Mouse (Mus musculus): ENCODE measurements around the gene Pi16. TPM values are rescaled to one million over a fixed set of nuclear protein-coding genes. Genes with fewer than 3 reads are reported as not detected.
A peak's percentile ranks its signal among the peaks of the same experiment; 100 is the strongest.
"Not testable (repeated sequence)": the region's sequence is repeated elsewhere in the genome, so short reads cannot be mapped to it uniquely, and the experiment has no call there.

The Pi16 gene
- polyA plus RNA-seq, 1 experiment from 2014 or later, result 0.14 TPM

- Histone ChIP-seq H3K36me3 (ENCODE audit: insufficient read depth) (peaks cover 18% of the 10 kb centered on the region; the same call in 1 of the 2 replicates), H3K4me1 (ENCODE audit: insufficient read depth) (peaks cover 12% of the 10 kb centered on the region; the same call in 1 of the 2 replicates), H3K4me3 (ENCODE audit: low read depth, low read length) (peak within 1 kb of the TSS; percentile 95), H3K27ac (ENCODE audit: low read depth) (peak within 1 kb of the TSS; percentile 76), H3K27me3 (ENCODE audit: insufficient read depth, low read length) (no peaks in the 10 kb centered on the region), H3K9ac (peak within 1 kb of the TSS; percentile 92), H3K4me2 (peak within 1 kb of the TSS; percentile 62), H3K9me3 (ENCODE audit: low read depth, low read length) (no peaks in the 10 kb centered on the region)
- DNase-seq, result peak; percentile 99
- peak; percentile 95 for ATAC-seq (ENCODE audit: insufficient read depth)
- TF ChIP-seq CTCF (IDR thresholded peaks at IDR 0.05; ENCODE audit: low read depth), result no peak
- under 1% methylated on average over 46 of the region's 53 CpGs for WGBS
Measured at GRCm38 (mm10) chr17:29347645-29348256, 30.3 kb downstream of the Pi16 start, which contains the start of gene Mtch1. Gene Mtch1, minus strand, starts transcription at chr17:29347934.

DNA sequence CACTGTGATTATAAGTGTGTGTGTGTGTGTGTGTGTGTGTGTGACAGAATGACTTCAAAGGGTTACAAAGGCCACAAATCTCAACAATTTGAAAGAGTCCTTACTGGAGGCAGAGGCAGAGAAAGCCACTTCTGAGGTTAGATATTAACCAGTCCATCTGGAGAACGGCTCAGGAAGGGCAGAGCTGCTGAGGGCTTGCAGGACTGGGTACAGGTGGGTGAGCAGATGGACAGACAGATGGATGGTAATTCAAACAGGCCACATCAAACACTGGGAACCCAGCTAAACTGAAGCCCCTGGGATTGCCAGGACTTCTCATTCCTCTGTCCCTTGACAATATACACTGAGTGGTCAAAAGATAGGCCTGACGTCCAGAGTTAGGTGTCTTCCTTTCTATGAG lies 31.5 kb downstream of the Pi16 start:
- H3K27me3 ChIP-seq (ENCODE audit: insufficient read depth, low read length), result no peaks in the 10 kb centered on the region
- H3K4me1 ChIP-seq (ENCODE audit: insufficient read depth), result peaks cover 12% of the 10 kb centered on the region; the same call in 1 of the 2 replicates
- H3K9me3 ChIP-seq (ENCODE audit: low read depth, low read length), result no peaks in the 10 kb centered on the region
- H3K9ac ChIP-seq, result no peak overlapping the region
- peak overlapping the region; percentile 24; the same call in 1 of the 2 replicates for H3K27ac ChIP-seq (ENCODE audit: low read depth)
- 79% methylated on average over 2 of the region's 2 CpGs for WGBS
- ATAC-seq (ENCODE audit: insufficient read depth) (no peak), DNase-seq (peak; percentile 34)
- no peak overlapping the region for H3K4me2 ChIP-seq
- TF ChIP-seq CTCF (IDR thresholded peaks at IDR 0.05; ENCODE audit: low read depth), result no peak
- peaks cover 6% of the 10 kb centered on the region; the same call in 1 of the 2 replicates for H3K36me3 ChIP-seq (ENCODE audit: insufficient read depth)
- no peak overlapping the region for H3K4me3 ChIP-seq (ENCODE audit: low read depth, low read length)

DNA sequence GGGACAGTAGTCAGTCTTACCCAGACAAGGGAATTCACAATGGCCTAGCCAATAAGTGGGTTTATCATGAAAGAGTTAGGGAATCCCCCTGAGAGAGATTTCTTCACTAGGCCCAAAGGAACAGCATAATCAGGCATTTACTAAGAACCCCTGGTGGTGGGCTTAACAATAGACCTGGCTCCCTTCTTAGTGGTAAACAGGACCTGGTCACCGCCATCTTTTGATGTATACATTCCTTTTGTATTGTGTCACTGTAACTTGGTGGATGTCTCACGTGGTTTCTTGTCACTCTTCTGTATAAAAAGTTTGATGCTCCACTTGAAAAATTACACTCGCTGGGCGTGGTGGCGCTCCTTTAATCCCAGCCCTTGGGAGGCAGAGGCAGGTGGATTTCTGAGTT lies 33.6 kb downstream of the Pi16 start:
- H3K9me3 ChIP-seq (ENCODE audit: low read depth, low read length); DNase-seq; H3K36me3 ChIP-seq (ENCODE audit: insufficient read depth); H3K27me3 ChIP-seq (ENCODE audit: insufficient read depth, low read length); H3K4me2 ChIP-seq; H3K27ac ChIP-seq (ENCODE audit: low read depth); ATAC-seq (ENCODE audit: insufficient read depth); H3K9ac ChIP-seq; H3K4me3 ChIP-seq (ENCODE audit: low read depth, low read length): not testable (repeated sequence)
- 76% methylated on average over 5 of the region's 5 CpGs for WGBS
- H3K4me1 ChIP-seq (ENCODE audit: insufficient read depth), result peaks cover 20% of the 10 kb centered on the region

DNA sequence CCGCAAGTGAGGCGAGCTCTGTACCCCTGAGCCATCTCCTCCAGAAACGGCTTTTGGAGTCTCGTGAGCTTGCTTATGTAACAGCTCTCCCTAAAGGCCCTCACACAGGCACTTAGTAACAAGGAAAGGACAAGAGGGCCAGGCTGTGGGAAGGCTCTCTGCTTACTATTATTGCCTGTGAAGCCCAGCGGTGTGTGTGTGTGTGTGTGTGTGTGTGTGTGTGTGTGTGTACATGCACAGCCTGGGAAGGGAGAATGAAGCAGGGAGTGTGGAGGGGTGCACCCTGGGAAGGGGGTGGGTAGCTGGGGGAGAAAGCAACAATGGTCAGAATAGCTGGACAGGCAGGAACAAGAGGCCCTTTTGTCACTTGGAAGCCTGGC lies 38.0 kb downstream of the Pi16 start:
- Histone ChIP-seq H3K27me3 (ENCODE audit: insufficient read depth, low read length) (no peaks in the 10 kb centered on the region), H3K9me3 (ENCODE audit: low read depth, low read length) (no peaks in the 10 kb centered on the region), H3K4me2 (peak overlapping the region; percentile 61; the same call in 1 of the 2 replicates), H3K9ac (no peak overlapping the region; the same call in 1 of the 2 replicates), H3K4me3 (ENCODE audit: low read depth, low read length) (no peak overlapping the region), H3K27ac (ENCODE audit: low read depth) (peak overlapping the region; percentile 93), H3K36me3 (ENCODE audit: insufficient read depth) (no peaks in the 10 kb centered on the region), H3K4me1 (ENCODE audit: insufficient read depth) (peaks cover 21% of the 10 kb centered on the region)
- TF ChIP-seq CTCF (IDR thresholded peaks at IDR 0.05; ENCODE audit: low read depth), result no peak
- 34% methylated on average over 5 of the region's 5 CpGs for WGBS
- peak; percentile 26; the same call in 1 of the 2 replicates for ATAC-seq (ENCODE audit: insufficient read depth)
- DNase-seq, result peak; percentile 40

DNA sequence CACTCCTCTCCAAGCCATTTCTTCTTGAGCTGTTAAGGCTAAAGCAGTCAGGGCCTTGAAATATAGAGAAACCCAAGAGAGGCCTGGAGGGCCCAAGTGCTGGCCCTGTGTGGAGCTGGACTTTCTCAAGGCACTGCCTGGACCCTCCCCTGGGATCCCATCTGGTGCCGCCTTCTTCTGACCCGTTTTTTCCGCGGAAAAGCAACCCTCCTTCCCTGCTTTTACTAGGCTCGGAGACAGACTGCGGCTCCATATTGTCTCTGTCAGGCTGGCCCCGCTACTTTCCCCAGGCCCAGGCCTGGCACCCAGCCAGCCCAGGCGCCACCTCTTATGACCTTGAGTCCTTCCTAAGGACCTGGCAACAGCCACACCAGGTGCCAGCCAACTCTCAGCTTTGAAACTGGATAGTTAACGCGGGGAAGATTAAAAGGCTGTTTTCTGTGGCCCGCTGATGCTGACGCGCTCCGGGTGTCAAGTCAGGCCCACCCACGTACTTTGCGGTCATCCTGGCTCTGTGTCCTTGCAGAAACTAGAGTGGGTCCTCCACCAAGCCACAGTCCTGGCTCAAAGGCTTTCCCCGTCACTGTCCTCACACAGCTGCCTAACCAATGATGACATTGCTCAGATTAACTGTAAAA lies 38.5 kb downstream of the Pi16 start:
- Histone ChIP-seq H3K4me2 (peak overlapping the region; percentile 61), H3K27me3 (ENCODE audit: insufficient read depth, low read length) (no peaks in the 10 kb centered on the region), H3K36me3 (ENCODE audit: insufficient read depth) (no peaks in the 10 kb centered on the region), H3K27ac (ENCODE audit: low read depth) (peak overlapping the region; percentile 93), H3K4me3 (ENCODE audit: low read depth, low read length) (peak overlapping the region; percentile 31), H3K4me1 (ENCODE audit: insufficient read depth) (peaks cover 21% of the 10 kb centered on the region), H3K9me3 (ENCODE audit: low read depth, low read length) (no peaks in the 10 kb centered on the region), H3K9ac (peak overlapping the region; percentile 13)
- ATAC-seq (ENCODE audit: insufficient read depth) (peak; percentile 79), DNase-seq (peak; percentile 86)
- WGBS, result 5% methylated on average over 17 of the region's 17 CpGs
- no peak for TF ChIP-seq CTCF (IDR thresholded peaks at IDR 0.05; ENCODE audit: low read depth)

DNA sequence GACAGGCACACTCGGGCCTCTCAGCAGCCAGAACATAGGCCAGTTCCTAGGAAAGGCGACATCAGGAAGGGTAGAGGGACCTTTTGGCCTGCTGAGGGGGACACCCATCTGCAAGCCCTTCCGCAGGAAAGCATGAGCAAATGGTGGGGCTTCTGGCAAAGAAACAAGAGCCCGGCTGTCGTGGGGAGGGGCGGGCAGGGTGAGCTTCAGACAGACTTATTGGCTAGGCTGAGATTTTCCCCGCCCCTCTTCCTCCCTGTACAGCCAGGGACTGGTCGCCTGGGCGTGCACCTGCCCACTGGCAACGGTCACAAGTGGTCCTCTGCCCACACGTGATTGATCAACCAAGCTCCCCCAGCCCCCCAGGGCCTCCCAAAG lies 39.0 kb downstream of the Pi16 start:
- 1% methylated on average over 11 of the region's 11 CpGs for WGBS

DNA sequence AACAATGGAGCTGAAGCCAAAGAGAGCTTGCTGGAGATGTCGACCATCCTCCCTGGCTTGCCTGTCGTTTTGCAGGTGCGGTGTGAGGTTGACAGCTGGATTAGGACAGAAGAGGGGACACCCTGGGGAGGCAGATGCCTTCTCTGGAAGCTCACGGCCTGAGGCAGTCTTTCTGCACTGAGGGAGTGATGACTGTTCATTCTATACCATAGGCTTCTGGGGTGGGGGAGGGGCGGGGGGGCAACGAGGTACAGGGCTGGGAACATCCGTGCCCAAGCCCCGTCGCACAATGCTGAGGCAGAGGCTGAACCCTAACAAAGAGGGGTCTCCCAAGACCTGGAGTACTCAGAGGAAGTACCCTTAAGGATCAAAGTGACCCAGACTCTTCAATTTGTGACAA lies 39.4 kb downstream of the Pi16 start:
- peak overlapping the region; percentile 13; the same call in 1 of the 2 replicates for H3K9ac ChIP-seq
- peak overlapping the region; percentile 31 for H3K4me3 ChIP-seq (ENCODE audit: low read depth, low read length)
- TF ChIP-seq CTCF (IDR thresholded peaks at IDR 0.05; ENCODE audit: low read depth), result no peak
- no peak for DNase-seq
- H3K9me3 ChIP-seq (ENCODE audit: low read depth, low read length), result no peaks in the 10 kb centered on the region
- H3K27ac ChIP-seq (ENCODE audit: low read depth), result peak overlapping the region; percentile 93
- 5% methylated on average over 9 of the region's 9 CpGs for WGBS
- no peaks in the 10 kb centered on the region for H3K27me3 ChIP-seq (ENCODE audit: insufficient read depth, low read length)
- peak overlapping the region; percentile 61 for H3K4me2 ChIP-seq
- ATAC-seq (ENCODE audit: insufficient read depth), result peak; percentile 7; the same call in 1 of the 2 replicates
- peaks cover 21% of the 10 kb centered on the region for H3K4me1 ChIP-seq (ENCODE audit: insufficient read depth)
- no peaks in the 10 kb centered on the region for H3K36me3 ChIP-seq (ENCODE audit: insufficient read depth)

More for the DNA sequence above, 39.0 kb downstream of the Pi16 start:
- DNase-seq, result peak; percentile 89
- H3K27ac ChIP-seq (ENCODE audit: low read depth), result peak overlapping the region; percentile 93
- no peak for TF ChIP-seq CTCF (IDR thresholded peaks at IDR 0.05; ENCODE audit: low read depth)
- peak overlapping the region; percentile 31 for H3K4me3 ChIP-seq (ENCODE audit: low read depth, low read length)
- peak overlapping the region; percentile 61 for H3K4me2 ChIP-seq
- H3K9ac ChIP-seq, result peak overlapping the region; percentile 13
- no peaks in the 10 kb centered on the region for H3K36me3 ChIP-seq (ENCODE audit: insufficient read depth)
- no peaks in the 10 kb centered on the region for H3K27me3 ChIP-seq (ENCODE audit: insufficient read depth, low read length)
- no peaks in the 10 kb centered on the region for H3K9me3 ChIP-seq (ENCODE audit: low read depth, low read length)
- ATAC-seq (ENCODE audit: insufficient read depth), result peak; percentile 90
- peaks cover 21% of the 10 kb centered on the region for H3K4me1 ChIP-seq (ENCODE audit: insufficient read depth)

Measured in lung, embryonic 14.5 days (tissue).